Mouse (Mus musculus): ENCODE measurements around the gene Fgr.

DNA sequence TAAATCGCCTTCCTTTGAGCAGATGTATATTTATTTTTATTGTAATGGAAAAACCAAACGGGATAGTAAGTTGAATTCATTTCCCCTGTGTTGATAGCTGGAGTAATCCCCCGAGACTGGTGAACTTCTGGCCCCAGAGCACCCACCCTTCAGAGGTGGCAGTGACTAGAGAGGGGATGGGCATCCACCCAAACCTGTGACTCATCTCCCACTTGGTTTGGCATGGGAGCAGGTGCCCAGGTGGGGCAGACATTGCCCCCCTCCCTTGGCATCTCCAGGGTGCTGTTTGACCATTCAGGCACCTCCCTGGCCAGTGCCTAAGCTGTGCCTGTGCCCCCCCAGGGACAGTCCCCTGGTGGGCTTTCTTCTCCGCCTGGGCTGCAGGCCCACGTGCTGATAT lies 40.2 kb downstream of the Fgr start:
- TF ChIP-seq CTCF (IDR thresholded peaks at IDR 0.05; ENCODE audit: low read depth) (no peak), EP300 (optimal IDR thresholded peaks at IDR 0.05) (no peak)
